Mouse (Mus musculus) 3134 (cell line): ENCODE results near the gene Gm28041.
"Not testable (repeated sequence)": the region's sequence is repeated elsewhere in the genome, so short reads cannot be mapped to it uniquely, and the experiment has no call there.

ENCODE experiments used
- DNase-seq: peaks from one replicate; pipeline ENCODE4 v3.0.0-alpha.2; 2011; ENCODE audit warnings: low spot score; ENCODE audit not compliant: insufficient read length; ENCODE audit errors: extremely low read depth

Gm28041 gene

GRCm38 (mm10) chr13:67375050-67375911, at the start of gene Gm28041, which contains the start of gene Zfp456:
Gene Gm28041 (minus strand): TSS chr13:67375733.
Gene Zfp456 (minus strand): TSS chr13:67375810.
- peak; percentile 57 for DNase-seq

DNA sequence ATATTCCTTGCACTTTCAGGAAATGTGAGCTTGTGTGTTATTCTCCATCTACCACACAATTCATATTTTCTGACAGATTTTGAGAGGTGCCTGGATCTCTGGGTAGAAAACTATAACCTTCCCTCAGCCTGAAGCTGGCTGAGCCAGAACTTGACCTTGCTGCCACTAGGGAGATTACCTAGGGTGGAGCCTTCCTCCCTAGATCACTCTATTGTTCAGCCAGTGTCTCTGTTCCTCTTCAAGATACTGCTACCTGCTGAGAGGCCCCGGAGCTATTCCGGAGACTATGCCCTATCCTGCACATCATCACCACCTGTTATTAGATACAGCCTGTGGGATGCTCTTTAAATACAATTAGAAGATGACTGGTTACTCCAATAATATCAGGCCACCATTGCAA, 47.0 kb upstream of the Gm28041 start:
- DNase-seq, result not testable (repeated sequence)

DNA sequence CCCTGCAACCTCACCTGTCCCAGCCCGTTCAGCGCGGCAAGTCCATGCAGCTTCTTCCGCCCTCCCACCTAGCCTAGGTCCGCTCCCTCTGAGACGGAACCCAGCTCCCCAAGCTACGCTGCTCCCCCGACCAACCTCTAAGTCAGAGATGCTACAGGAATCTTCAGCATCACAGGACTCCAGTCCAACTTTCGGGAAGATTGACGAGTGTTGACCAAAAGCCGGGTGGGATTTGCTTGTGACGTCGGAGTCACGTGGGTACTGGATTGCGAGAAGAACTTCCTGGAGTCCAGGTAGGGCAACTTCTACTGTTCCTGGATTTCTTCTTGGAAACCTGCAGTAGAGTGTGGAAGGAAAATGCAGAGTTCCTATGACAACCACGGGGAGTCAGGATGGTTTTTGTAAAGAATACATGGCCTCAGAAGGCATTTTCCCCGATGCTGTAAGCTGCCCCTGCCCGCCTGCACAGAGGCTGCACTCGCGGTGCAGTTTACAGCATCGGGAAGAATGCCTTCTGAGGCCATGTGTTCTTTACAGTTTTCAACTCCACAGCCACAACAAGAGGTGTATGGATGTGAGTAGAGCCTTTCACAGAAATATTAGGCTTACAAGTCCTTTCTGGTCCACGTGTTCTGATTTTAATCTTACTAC, 45.8 kb upstream of the Gm28041 start, which contains the start of gene Zfp459:
TSS of gene Zfp459 (minus strand) at position 212 of the 651 bp plus-strand sequence.
- no peak for DNase-seq

DNA sequence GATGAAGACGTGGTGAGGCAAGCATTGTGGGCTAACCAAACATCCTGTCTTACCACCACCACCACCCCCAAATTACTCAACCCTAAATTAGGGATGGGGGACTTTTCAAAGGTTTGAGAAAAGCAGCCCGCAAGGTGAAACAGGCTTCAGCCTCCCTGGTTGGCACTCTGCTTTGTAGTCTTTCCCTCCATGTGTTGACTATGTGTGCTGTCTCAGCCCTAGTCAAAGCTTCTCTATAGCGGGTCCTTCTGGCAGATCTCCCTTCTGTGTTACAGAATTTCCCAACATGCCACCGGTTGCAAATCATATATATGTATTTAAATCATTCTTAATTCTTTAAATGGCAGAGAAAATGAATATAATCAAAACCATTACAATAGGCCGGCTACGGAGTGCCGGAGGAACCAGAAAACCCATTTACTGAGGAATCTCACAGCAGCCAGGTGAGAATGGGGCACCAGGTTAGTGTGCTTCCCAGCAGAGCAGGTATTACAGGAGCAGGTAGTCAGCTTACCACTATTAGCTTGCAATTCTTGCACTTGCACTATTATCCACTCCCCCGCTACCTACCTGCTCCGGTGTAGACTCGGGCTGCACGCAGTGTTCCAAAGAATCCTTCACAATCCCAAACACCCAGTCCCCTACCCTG, 45.1 kb upstream of the Gm28041 start:
- DNase-seq, result no peak

- no peak for DNase-seq
Observed at GRCm38 (mm10) chr13:67416811-67417210, 41.3 kb upstream of the Gm28041 start.

GRCm38 (mm10) chr13:67415759-67416158, 40.2 kb upstream of the Gm28041 start:
- no peak for DNase-seq

DNA sequence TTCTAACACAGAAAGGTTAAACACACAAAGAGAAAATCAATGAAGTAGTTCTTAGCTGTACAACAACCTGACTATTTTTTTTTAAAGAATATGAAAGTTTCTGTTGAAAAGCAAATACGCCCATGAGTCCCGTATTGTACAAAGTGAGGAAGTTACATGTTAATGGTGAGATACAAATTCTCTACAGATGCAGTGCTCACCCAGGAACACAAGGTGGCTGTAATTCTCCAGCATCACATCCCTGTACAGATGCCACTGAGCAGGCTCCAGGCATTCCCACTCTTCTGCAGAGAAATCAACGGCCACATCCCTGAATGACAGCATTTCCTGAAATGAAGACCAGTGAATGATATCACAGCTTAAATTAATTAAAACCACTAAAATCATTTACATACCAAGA, 38.1 kb upstream of the Gm28041 start:
- DNase-seq, result not testable (repeated sequence)

- peak; percentile 57 for DNase-seq
Observed at GRCm38 (mm10) chr13:67399183-67399903, 23.8 kb upstream of the Gm28041 start, which contains the start of gene Zfp429. Gene Zfp429 (minus strand): TSS chr13:67399819.

- DNase-seq, result not testable (repeated sequence)
Observed at GRCm38 (mm10) chr13:67376255-67376654, 722 bp upstream of the Gm28041 start.

- DNase-seq, result peak; percentile 66
Observed at GRCm38 (mm10) chr13:67360131-67360744, 15.3 kb downstream of the Gm28041 start, which contains the start of the genes Gm28044 and Zfp953. Gene Gm28044 (minus strand): TSS chr13:67360536. Gene Zfp953 (minus strand): TSS chr13:67360605.

- DNase-seq, result no peak
Observed at GRCm38 (mm10) chr13:67351854-67352253, 23.7 kb downstream of the Gm28041 start.

DNA sequence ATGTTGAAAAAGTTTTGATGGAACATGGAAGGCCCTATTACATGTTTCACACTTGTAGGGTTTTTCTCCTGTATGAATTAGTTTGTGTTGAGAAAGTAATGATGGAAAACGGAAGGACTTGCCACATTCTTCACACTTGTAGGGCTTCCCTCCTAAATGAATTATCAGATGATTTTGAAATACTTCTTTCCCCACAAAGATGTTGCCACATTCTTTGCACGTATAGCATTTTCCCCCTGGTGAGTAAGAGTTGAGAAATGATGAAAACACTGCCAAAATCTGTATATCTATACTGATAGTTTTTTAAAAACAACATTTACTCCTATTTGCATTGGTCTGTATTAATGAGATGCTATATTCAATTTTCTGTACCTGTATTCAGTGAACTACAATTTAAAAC, 32.1 kb downstream of the Gm28041 start:
- no peak for DNase-seq

DNA sequence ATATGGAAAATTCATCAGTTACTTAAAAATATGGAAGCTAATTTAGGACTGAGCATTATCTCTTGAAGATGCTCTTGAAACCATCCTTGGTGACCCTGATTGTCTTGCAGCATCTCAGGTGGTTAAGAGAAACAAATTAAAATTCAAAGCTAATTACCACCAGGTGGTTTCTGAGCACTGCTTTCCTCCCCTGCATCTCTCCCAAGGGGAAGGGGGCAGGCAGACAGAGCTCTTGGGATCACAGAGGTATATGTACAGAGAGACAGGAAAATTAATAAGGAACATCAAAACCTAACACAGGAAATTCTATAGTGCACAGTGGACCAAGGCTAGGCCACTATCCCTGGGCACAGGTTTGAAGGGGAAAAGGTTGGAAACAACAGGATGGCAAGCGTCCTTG, 42.7 kb downstream of the Gm28041 start:
- DNase-seq, result no peak

DNA sequence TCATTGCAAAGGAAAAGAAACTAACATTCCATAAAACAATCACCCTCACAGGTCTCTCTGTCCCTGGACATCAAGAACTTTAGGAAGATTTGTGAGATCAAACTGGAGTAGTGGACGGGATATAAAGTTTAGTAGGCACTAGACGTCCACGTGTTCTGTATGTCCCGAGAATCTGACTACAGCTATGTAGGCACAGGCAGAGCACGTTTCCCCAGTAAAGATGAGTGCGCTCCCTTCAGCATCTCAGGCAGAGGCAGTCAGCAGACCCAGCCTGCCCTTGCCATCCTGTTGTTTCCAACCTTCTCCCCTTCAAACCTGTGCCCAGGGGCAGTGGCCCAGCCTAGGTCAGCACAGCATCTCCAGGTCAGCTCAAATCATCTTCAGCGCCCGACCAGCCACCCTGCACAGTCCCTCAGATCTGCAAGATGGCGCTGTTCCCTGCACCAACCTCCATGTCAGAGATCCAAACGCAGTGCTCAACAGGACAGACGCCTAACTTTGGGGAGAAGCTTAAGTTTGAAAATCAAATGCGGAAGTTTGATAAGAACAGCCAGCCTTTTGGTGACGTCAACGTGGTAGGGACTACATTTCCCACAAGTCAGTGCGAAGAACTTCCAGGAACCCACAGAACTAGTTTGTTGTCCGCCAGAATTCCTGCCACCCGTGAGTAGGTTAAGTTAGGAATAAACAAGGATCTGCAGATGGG, 43.4 kb downstream of the Gm28041 start, which contains the start of gene Zfp595:
TSS of gene Zfp595 (minus strand) at position 552 of the 706 bp plus-strand sequence.
- peak; percentile 64 for DNase-seq

- DNase-seq, result no peak
Observed at GRCm38 (mm10) chr13:67306718-67307117, 68.8 kb downstream of the Gm28041 start.

DNA sequence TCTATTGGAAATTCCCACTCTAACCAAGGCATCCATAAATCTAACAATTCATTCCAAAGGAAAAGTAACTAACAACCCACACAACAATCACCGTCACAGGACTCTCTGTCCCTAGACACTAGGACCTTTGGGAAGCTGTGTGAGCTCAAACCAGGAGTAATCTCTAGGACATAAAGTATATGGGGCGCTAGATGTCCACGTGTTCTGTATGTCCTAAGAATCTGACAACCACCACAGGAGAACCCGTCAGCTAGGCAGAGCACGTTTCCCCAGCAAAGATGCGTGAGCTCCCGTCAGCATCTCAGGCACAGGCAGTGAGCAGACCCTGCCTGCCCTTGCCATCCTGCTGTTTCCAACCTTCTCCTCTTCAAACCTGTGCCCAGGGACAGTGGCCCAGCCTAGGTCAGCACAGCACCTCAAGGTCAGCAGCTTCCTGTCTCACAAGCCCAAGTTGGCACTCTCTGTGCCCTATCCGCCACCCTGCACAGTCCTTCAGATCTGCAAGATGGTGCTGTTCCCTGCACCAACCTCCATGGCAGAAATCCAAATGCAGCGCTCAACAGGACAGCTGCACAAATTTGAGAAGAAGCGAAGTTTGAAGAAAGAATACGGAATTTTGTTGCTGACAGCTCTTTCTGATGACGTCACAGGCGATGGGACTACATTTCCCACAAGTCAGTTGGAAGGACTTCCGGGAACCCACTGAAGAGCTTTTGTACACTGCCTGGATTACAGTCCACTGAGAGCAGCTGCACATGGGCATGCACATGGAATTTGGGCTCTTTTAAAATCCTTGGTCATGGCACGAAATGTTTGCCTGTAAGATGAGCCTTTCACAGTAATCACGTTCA, 69.5 kb downstream of the Gm28041 start, which contains the start of gene Zfp457:
TSS of gene Zfp457 (minus strand) at position 664 of the 851 bp plus-strand sequence.
- DNase-seq, result peak; percentile 78
